Mouse (Mus musculus) G1E (cell line): ENCODE measurements around the gene Auts2.

Experiments used
- CTCF ChIP-seq: IDR thresholded peaks from 2 replicates; pipeline ENCODE4 v1.5.1; 2012; ENCODE audit warnings: low read depth, low read length, inconsistent platforms, mixed read lengths
- GATA1 ChIP-seq: IDR thresholded peaks from 2 replicates; pipeline ENCODE4 v1.6.1; 2012; ENCODE audit warnings: borderline replicate concordance, low read length, inconsistent platforms, mixed read lengths
- GATA2 ChIP-seq: IDR thresholded peaks from 2 replicates; pipeline ENCODE4 v1.6.1; 2012; ENCODE audit warnings: low read depth, low read length, inconsistent platforms, borderline replicate concordance
- POLR2AphosphoS5 ChIP-seq: IDR thresholded peaks from 2 replicates; pipeline ENCODE4 v1.6.1; 2012; ENCODE audit warnings: low read depth, low read length, inconsistent platforms; ENCODE audit not compliant: insufficient replicate concordance
- TAL1 ChIP-seq: conservative IDR thresholded peaks from 2 replicates; pipeline ENCODE4 v1.6.1; 2012; ENCODE audit warnings: low read depth, low read length, inconsistent platforms, mixed read lengths

DNA sequence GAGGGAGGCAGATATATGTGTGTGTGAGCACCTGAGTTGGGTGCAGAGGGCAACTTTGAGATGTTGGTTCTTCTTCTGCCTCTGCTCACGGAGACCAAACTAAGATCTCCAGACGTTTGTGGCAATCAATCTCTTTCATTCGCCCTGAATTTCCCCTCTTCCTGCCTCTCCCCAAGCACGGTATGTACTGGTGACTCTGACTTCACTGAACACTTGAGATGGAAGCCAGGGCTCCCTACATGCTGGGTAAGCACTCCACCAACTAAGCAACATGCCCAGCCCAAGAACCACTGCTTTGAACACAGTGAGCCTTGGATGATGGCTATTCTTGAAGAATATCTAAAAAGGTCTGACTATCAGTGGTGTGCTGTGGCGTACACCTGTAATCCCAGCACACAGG, 1032.5 kb downstream of the Auts2 start:
- no peak for TF ChIP-seq CTCF
- no peak for TF ChIP-seq GATA2
- no peak for TF ChIP-seq GATA1
- TF ChIP-seq TAL1 = no peak
- no peak for TF ChIP-seq POLR2AphosphoS5
